Mouse (Mus musculus) limb, embryonic 13.5 days (tissue): ENCODE results near the gene Grip1. TPM values are rescaled to one million over a fixed set of nuclear protein-coding genes. Genes with fewer than 3 reads are reported as not detected.
A peak's percentile ranks its signal among the peaks of the same experiment; 100 is the strongest.

ENCODE experiments used
- ATAC-seq: fragments of 200-750 bp; cut with Nextera tagmentation; 2 replicates; pipeline ENCODE4 v1.8.0; 2017; ENCODE audit warnings: low read depth, moderate number of reproducible peaks, moderate TSS enrichment; ENCODE audit not compliant: low FRiP score
- H3K27ac ChIP-seq: fragments of 300-500 bp; sonication (generic); 2 replicates; pipeline ENCODE4 v1.5.1; 2015; ENCODE audit warnings: inconsistent platforms, mild to moderate bottlenecking, moderate library complexity
- H3K27me3 ChIP-seq: fragments of 300-500 bp; sonication (generic); 2 replicates; pipeline ENCODE4 v1.6.1; 2015; ENCODE audit warnings: mild to moderate bottlenecking, inconsistent platforms
- H3K36me3 ChIP-seq: fragments of 300-500 bp; sonication (generic); 2 replicates; pipeline ENCODE4 v1.6.1; 2015; ENCODE audit warnings: inconsistent platforms, mild to moderate bottlenecking, moderate library complexity
- H3K4me1 ChIP-seq: fragments of 300-500 bp; sonication (generic); 2 replicates; pipeline ENCODE4 v1.6.1; 2015; ENCODE audit warnings: inconsistent platforms
- H3K4me2 ChIP-seq: fragments of 300-500 bp; sonication (generic); replicated peaks from 2 replicates; pipeline ENCODE4 v1.6.1; 2015; ENCODE audit warnings: inconsistent platforms, mild to moderate bottlenecking, moderate library complexity
- H3K4me3 ChIP-seq: fragments of 300-500 bp; sonication (generic); 2 replicates; pipeline ENCODE4 v1.5.1; 2015; ENCODE audit warnings: moderate library complexity, mild to moderate bottlenecking, inconsistent platforms
- H3K9ac ChIP-seq: fragments of 300-500 bp; sonication (generic); 2 replicates; pipeline ENCODE4 v1.6.1; 2015; ENCODE audit warnings: mild to moderate bottlenecking, inconsistent platforms
- H3K9me3 ChIP-seq: fragments of 300-500 bp; sonication (generic); 2 replicates; pipeline ENCODE4 v1.6.1; 2016; ENCODE audit warnings: inconsistent platforms
- WGBS: fragments of 180-500 bp; shearing (Covaris S2); methylation state at CpG from one replicate; pipeline ENCODE4 v1.1.7; 2015; 5-methylcytosine and 5-hydroxymethylcytosine counted together
- polyA plus RNA-seq: library from polyadenylated mRNA; unstranded; fragments of >200 nt; fragmentation: Nextera tagmentation; extraction: Ambion mirVana; gene quantifications from 2 replicates; pipeline ENCODE4 v1.2.1, GENCODE M21; 2015

Grip1 gene
- polyA plus RNA-seq, 1 experiment from 2014 or later, result 5.1 TPM

DNA sequence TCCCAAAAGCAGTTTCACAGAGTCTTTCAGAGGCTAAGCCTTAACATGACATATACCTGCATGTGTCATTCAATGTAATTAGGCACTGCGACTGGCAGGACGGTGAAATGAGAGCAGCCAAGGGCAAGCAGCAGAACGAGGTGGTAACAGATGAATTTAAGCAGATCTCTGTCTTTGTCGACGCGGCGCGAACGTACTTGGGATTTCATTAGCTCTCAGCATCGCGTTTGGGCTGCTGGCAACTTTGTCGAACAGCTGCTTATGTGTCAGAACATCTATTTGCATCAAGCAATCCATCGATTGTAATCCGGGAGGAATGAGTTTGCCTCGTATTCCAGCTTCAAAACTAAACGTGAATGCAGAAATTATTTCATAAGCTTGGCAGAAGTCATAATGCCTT is 483.9 kb downstream of the Grip1 start:
- no peak overlapping the region for H3K4me3 ChIP-seq
- H3K4me1 ChIP-seq, result no peaks in the 10 kb centered on the region
- no peaks in the 10 kb centered on the region for H3K27me3 ChIP-seq
- no peaks in the 10 kb centered on the region for H3K36me3 ChIP-seq
- no peak for ATAC-seq
- H3K4me2 ChIP-seq, result no peak overlapping the region
- no peak overlapping the region for H3K27ac ChIP-seq
- no peak overlapping the region for H3K9ac ChIP-seq
- 78% methylated on average over 16 of the region's 16 CpGs for WGBS
- no peaks in the 10 kb centered on the region for H3K9me3 ChIP-seq

DNA sequence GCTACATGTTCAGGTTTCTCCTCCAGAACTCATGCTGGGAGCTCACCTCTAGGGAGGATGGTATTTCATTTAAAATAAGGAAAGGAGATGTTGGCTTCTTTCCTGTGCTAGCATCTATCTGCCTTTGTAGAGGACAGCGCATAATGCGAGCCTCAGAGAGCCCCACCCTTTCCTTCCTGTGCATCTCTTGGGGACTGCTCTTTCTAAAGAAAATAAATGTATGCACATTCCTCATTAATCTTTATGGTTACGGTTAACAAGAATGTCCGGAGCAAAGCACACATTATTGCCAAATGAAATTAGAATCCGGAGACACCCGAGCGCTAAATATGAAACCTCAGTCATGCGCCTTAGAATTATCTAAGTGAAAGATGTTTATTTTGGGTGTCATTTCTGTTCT is 490.3 kb downstream of the Grip1 start:
- Histone ChIP-seq H3K27ac (no peak overlapping the region), H3K9ac (no peak overlapping the region), H3K9me3 (no peaks in the 10 kb centered on the region), H3K4me3 (no peak overlapping the region), H3K4me2 (peak overlapping the region; percentile 4; the same call in 1 of the 2 replicates), H3K36me3 (no peaks in the 10 kb centered on the region), H3K4me1 (peaks cover 18% of the 10 kb centered on the region), H3K27me3 (no peaks in the 10 kb centered on the region)
- WGBS, result 61% methylated on average over 8 of the region's 8 CpGs
- ATAC-seq, result no peak

DNA sequence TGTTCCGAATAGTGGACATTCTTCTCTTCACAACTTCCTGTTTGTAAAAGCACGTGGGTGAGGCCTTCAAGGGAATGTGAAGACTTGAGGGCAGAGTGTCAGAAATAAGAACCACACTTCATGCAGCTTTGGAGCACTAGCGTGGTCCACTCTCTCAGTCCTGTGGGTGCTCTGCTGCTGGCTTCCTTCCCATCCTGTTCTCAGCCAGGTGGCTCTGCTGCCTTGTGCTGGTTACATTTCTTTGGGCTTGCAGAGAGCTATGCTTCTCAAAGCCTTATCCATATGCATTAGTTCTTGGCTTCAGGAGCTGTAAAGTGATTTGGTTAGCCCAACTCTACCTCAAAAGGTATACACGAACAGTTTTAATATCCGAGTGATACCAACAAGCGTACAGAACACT is 497.8 kb downstream of the Grip1 start:
- Histone ChIP-seq H3K9me3 (no peaks in the 10 kb centered on the region), H3K4me2 (no peak overlapping the region), H3K27ac (no peak overlapping the region), H3K4me1 (0 out of 2 replicates have a peak, but pooled peaks cover 4% of the 10 kb centered on the region), H3K36me3 (no peaks in the 10 kb centered on the region), H3K27me3 (no peaks in the 10 kb centered on the region), H3K9ac (no peak overlapping the region), H3K4me3 (no peak overlapping the region)
- WGBS, result 78% methylated on average over 6 of the region's 6 CpGs
- no peak for ATAC-seq

DNA sequence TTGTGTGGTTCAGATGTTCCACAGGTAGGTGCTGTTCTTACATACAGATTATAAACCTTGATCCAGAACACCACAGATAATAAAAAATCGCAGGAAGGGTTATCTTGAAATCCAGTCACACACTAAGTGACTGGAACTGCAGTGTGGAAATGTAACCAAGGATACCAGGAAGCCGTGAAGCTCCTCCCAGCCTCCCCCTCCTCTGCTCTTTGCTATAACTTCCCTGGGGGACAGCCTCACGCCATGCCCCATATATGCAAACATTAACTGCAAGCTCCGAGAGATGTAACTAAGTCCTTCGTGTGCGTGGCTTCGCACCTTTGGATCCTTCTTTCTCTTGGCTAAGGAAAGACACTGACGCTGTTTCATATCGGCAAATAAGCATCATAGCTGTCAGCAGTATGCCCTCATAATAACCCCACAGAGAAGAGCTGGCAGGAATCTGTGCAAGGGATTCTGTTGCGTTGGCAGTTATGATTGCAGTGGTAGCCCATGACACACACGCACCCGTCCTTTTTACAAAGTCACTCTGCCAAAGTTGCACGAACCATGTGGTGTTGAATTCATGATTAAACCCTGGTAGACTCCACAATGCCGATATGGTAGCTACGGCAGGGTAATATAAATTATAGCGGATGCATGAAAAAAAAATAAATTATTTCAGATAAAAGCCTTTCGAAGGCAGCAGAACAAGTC is 503.8 kb downstream of the Grip1 start:
- no peaks in the 10 kb centered on the region for H3K27me3 ChIP-seq
- 84% methylated on average over 17 of the region's 17 CpGs for WGBS
- no peak overlapping the region for H3K4me2 ChIP-seq
- no peak overlapping the region for H3K27ac ChIP-seq
- no peak overlapping the region for H3K9ac ChIP-seq
- ATAC-seq, result no peak
- H3K36me3 ChIP-seq, result no peaks in the 10 kb centered on the region
- H3K4me1 ChIP-seq, result peaks cover 7% of the 10 kb centered on the region; the same call in 1 of the 2 replicates
- no peaks in the 10 kb centered on the region for H3K9me3 ChIP-seq
- no peak overlapping the region for H3K4me3 ChIP-seq

GRCm38 (mm10) chr10:119960915-119961314 is 507.3 kb downstream of the Grip1 start:
- WGBS, result 60% methylated on average over 3 of the region's 3 CpGs
- H3K4me3 ChIP-seq, result no peak overlapping the region
- no peak for ATAC-seq
- no peak overlapping the region for H3K27ac ChIP-seq
- no peaks in the 10 kb centered on the region for H3K27me3 ChIP-seq
- no peaks in the 10 kb centered on the region for H3K36me3 ChIP-seq
- H3K4me1 ChIP-seq, result peaks cover 7% of the 10 kb centered on the region; the same call in 1 of the 2 replicates
- H3K4me2 ChIP-seq, result no peak overlapping the region
- no peaks in the 10 kb centered on the region for H3K9me3 ChIP-seq
- no peak overlapping the region for H3K9ac ChIP-seq

DNA sequence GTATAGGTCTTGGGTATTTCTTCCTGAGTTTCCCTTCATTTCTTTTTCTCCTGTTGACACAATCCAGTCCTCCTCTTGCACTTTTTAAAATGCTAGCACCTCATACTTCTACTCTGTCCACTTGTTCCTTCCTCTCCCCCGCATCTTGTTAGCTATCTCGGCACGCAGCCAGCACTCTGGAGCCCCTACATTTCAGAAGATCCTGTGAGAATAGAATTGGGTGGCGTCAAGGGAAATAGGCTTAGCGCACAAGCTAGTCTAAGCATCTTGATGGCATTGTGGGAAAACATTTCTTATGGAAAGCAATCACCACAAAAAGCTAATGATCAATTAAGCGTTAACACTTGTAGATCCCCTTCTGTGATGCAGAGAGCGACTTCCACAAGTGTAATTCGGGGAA is 512.7 kb downstream of the Grip1 start:
- no peaks in the 10 kb centered on the region for H3K27me3 ChIP-seq
- no peak for ATAC-seq
- WGBS, result 65% methylated on average over 8 of the region's 8 CpGs
- no peak overlapping the region for H3K4me3 ChIP-seq
- H3K36me3 ChIP-seq, result no peaks in the 10 kb centered on the region
- no peak overlapping the region for H3K4me2 ChIP-seq
- H3K27ac ChIP-seq, result no peak overlapping the region
- peaks cover 16% of the 10 kb centered on the region; the same call in 1 of the 2 replicates for H3K4me1 ChIP-seq
- no peak overlapping the region for H3K9ac ChIP-seq
- H3K9me3 ChIP-seq, result no peaks in the 10 kb centered on the region

GRCm38 (mm10) chr10:119979396-119979795 is 525.8 kb downstream of the Grip1 start:
- H3K4me3 ChIP-seq, result no peak overlapping the region
- H3K9me3 ChIP-seq, result no peaks in the 10 kb centered on the region
- peak overlapping the region; percentile 39 for H3K4me2 ChIP-seq
- no peak overlapping the region for H3K27ac ChIP-seq
- H3K9ac ChIP-seq, result no peak overlapping the region
- H3K36me3 ChIP-seq, result no peaks in the 10 kb centered on the region
- H3K27me3 ChIP-seq, result no peaks in the 10 kb centered on the region
- peaks cover 3% of the 10 kb centered on the region; the same call in 1 of the 2 replicates for H3K4me1 ChIP-seq
- WGBS, result 51% methylated on average over 8 of the region's 8 CpGs
- no peak for ATAC-seq

DNA sequence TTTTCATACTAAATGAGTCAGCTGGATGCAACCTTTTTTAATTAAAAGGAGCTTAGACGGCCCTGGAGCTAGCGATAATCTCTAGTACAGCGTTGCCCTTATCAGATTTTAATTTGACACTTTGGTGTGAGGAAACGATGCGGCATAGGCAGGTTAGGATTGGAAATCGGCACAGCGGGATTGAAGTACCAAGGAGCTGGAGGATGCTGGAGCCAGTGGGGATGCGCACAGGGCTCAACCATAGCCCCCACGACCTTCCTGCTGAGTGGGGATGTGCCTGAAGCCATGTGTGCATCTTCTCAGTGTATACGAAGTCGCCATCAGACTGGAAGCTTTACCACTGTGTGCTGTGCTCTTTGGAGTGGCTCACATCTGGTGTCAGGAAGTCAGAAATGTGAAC is 526.4 kb downstream of the Grip1 start:
- 51% methylated on average over 11 of the region's 11 CpGs for WGBS
- Histone ChIP-seq H3K27me3 (no peaks in the 10 kb centered on the region), H3K4me2 (peak overlapping the region; percentile 16; the same call in 1 of the 2 replicates), H3K27ac (no peak overlapping the region), H3K4me3 (no peak overlapping the region), H3K36me3 (no peaks in the 10 kb centered on the region), H3K9me3 (no peaks in the 10 kb centered on the region), H3K9ac (no peak overlapping the region), H3K4me1 (peaks cover 3% of the 10 kb centered on the region; the same call in 1 of the 2 replicates)
- ATAC-seq, result no peak

DNA sequence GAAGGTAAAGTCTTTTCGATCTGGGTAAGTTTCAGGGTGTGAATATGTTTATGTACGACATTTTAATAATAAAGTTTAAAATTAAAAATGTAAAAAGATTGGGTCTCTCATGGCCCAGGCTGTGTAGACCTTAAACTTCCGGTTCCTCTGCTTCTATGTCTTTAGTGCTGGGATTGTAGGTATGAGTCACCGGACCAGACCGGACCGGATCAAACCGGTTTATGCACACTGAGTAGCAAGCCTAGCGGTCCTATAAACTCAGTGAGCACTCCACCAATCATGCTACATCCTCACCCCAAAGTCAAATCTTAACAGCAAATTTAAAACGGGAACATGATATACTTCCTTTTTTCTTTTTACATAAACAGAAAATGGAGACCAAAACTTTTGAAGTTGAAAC is 530.7 kb downstream of the Grip1 start:
- 80% methylated on average over 9 of the region's 9 CpGs for WGBS
- no peak for ATAC-seq

DNA sequence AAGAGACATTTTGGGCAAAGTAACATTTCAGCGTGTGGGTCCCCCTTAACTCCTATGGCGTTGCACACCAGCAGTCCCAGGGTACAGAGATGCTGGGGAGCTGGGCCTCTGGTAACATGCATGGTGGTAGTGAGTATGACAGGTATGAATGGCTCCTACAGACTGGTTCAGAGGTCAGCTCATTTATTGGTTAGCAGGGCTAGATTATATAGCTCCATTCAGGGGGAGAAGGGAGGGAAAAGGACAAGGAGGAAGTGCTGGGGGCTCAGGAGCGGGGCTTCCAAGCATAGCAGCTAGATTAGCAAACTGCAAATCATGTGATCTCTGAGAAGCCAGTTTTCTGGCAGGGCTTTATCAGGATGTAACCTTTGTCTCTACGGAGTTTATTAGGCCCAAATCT is 544.8 kb downstream of the Grip1 start:
- H3K27me3 ChIP-seq, result no peaks in the 10 kb centered on the region
- H3K4me1 ChIP-seq, result no peaks in the 10 kb centered on the region
- 83% methylated on average over 4 of the region's 4 CpGs for WGBS
- H3K9ac ChIP-seq, result no peak overlapping the region
- H3K27ac ChIP-seq, result no peak overlapping the region
- no peak overlapping the region for H3K4me2 ChIP-seq
- peaks cover 7% of the 10 kb centered on the region for H3K36me3 ChIP-seq
- H3K9me3 ChIP-seq, result no peaks in the 10 kb centered on the region
- ATAC-seq, result no peak
- no peak overlapping the region for H3K4me3 ChIP-seq

More for the DNA sequence above, 530.7 kb downstream of the Grip1 start:
- no peak overlapping the region for H3K4me3 ChIP-seq
- no peak overlapping the region for H3K27ac ChIP-seq
- no peaks in the 10 kb centered on the region for H3K27me3 ChIP-seq
- H3K9me3 ChIP-seq, result no peaks in the 10 kb centered on the region
- H3K36me3 ChIP-seq, result no peaks in the 10 kb centered on the region
- no peak overlapping the region for H3K9ac ChIP-seq
- no peak overlapping the region for H3K4me2 ChIP-seq
- H3K4me1 ChIP-seq, result peaks cover 3% of the 10 kb centered on the region; the same call in 1 of the 2 replicates

DNA sequence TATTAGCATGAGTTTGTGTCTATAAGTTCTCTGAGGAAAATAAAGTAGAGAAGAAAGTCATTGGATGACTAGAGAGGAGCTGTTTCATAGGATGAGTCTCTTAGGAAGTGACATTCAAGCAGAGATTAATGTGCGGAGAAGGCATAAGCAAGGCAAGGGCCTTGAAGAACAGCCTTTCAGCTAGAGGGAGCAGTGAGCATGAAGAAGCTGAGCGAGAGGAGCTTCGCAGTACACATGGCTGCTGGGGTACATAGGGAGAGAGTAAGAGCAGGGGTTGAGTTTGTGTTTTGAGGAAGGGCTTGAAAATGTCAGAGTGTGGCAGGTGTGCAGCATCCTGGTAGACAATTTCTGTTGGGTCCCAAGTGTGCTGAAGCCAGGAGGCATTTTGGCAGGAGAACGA is 548.5 kb downstream of the Grip1 start:
- 93% methylated on average over 4 of the region's 4 CpGs for WGBS
- ATAC-seq, result no peak
- no peak overlapping the region for H3K27ac ChIP-seq

GRCm38 (mm10) chr10:120004096-120004495 is 550.5 kb downstream of the Grip1 start:
- H3K4me1 ChIP-seq, result peaks cover 4% of the 10 kb centered on the region; the same call in 1 of the 2 replicates
- no peaks in the 10 kb centered on the region for H3K9me3 ChIP-seq
- H3K4me2 ChIP-seq, result no peak overlapping the region
- ATAC-seq, result no peak
- H3K9ac ChIP-seq, result no peak overlapping the region
- no peak overlapping the region for H3K27ac ChIP-seq
- H3K4me3 ChIP-seq, result no peak overlapping the region
- WGBS, result 64% methylated on average over 7 of the region's 7 CpGs
- peaks cover 3% of the 10 kb centered on the region; the same call in 1 of the 2 replicates for H3K36me3 ChIP-seq
- H3K27me3 ChIP-seq, result no peaks in the 10 kb centered on the region

More for the DNA sequence above, 548.5 kb downstream of the Grip1 start:
- Histone ChIP-seq H3K9me3 (no peaks in the 10 kb centered on the region), H3K4me3 (no peak overlapping the region), H3K4me2 (no peak overlapping the region), H3K4me1 (no peaks in the 10 kb centered on the region), H3K9ac (no peak overlapping the region), H3K36me3 (peaks cover 3% of the 10 kb centered on the region; the same call in 1 of the 2 replicates), H3K27me3 (no peaks in the 10 kb centered on the region)

DNA sequence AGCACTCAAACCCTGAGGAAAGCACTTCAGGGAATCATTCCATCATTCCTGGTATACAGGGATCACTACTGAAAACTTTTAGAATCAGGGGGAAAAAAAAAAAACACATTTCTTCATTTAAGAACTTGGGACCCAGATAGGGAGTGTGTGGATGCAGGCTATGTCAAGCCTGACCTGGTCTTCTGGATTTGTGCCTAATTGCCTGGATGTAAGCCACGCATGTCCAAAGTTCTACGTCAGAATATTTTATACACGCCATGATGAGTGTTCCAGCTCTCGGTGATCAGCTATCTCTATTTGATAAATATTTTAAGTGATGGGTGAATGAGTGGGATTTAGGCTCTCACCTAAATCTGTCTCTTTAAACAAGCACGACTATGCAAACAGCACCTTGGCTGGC is 552.0 kb downstream of the Grip1 start:
- H3K4me1 ChIP-seq, result peaks cover 4% of the 10 kb centered on the region; the same call in 1 of the 2 replicates
- H3K4me3 ChIP-seq, result no peak overlapping the region
- no peak overlapping the region for H3K4me2 ChIP-seq
- no peaks in the 10 kb centered on the region for H3K9me3 ChIP-seq
- H3K9ac ChIP-seq, result no peak overlapping the region
- H3K36me3 ChIP-seq, result peaks cover 10% of the 10 kb centered on the region; the same call in 1 of the 2 replicates
- ATAC-seq, result no peak
- no peaks in the 10 kb centered on the region for H3K27me3 ChIP-seq
- no peak overlapping the region for H3K27ac ChIP-seq
- WGBS, result 88% methylated on average over 5 of the region's 5 CpGs
